Mouse (Mus musculus): ENCODE measurements around the gene Arhgef9. TPM values are rescaled to one million over a fixed set of nuclear protein-coding genes. Genes with fewer than 3 reads are reported as not detected.

Gene Arhgef9
- total RNA-seq, 2 experiments from 2014 or later = 15.9 to 16.5 TPM

GRCm38 (mm10) chrX:95025779-95026360 lies 170.8 kb downstream of the Arhgef9 start:
- intact Hi-C loops (cut with DNase I) = loop anchor here (5.0 kb wide), 1 partner anchor 151 kb away; no protein-coding TSS in a partner anchor
- DNase-seq (ENCODE audit: low spot score) = no peak

GRCm38 (mm10) chrX:95012033-95012432 lies 184.6 kb downstream of the Arhgef9 start:
- no peak for DNase-seq (ENCODE audit: low spot score)
- intact Hi-C loops (cut with DNase I) = loop anchor here (1.0 kb wide), 1 partner anchor 147 kb away; no protein-coding TSS in a partner anchor

Other genes starting within 250 kb of the Arhgef9 start
- 1 to 10 TPM; 1.4 to 1.5 TPM for gene Spin4, start 170.2 kb downstream of the Arhgef9 start, total RNA-seq (2021)
- 1 to 10 TPM; 5.3 to 5.9 TPM for gene Amer1, start 248.0 kb upstream of the Arhgef9 start, total RNA-seq (2021)

Measured in heart, postnatal 25 days (tissue).